Mouse (Mus musculus): ENCODE results near the gene Cd36. TPM values are rescaled to one million over a fixed set of nuclear protein-coding genes. Genes with fewer than 3 reads are reported as not detected.

Gene Cd36
- polyA plus RNA-seq, 1 experiment from 2014 or later: 5.2 TPM

DNA sequence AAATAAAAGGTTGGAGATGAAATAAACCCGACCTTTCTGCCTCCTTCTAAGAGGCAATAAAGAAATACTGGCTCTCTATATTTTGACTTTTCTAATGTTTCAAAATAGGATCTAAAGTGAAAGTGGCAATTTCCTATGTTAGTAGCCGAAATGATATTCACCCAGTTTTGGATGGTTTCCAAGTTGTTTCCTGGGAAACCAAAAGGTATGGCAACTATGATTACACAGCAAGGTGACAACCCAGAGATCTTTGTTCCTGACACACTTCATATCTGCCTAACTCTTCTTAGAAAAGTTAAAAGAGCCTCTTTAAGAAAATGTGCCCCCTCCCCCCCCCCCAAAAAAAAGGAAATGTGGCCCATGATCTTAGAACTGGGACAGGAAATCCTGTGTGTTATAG, 58.1 kb downstream of the Cd36 start:
- Histone ChIP-seq H3K27ac (no peak overlapping the region), H3K4me3 (no peak overlapping the region), H3K9ac (no peak overlapping the region), H3K9me3 (no peaks in the 10 kb centered on the region), H3K4me1 (replicated peaks) (no peaks in the 10 kb centered on the region), H3K36me3 (no peaks in the 10 kb centered on the region), H3K27me3 (no peaks in the 10 kb centered on the region), H3K4me2 (no peak overlapping the region)
- ATAC-seq (ENCODE audit: low FRiP score): no peak
- 66% methylated on average over 2 of the region's 2 CpGs for whole genome bisulfite sequencing

DNA sequence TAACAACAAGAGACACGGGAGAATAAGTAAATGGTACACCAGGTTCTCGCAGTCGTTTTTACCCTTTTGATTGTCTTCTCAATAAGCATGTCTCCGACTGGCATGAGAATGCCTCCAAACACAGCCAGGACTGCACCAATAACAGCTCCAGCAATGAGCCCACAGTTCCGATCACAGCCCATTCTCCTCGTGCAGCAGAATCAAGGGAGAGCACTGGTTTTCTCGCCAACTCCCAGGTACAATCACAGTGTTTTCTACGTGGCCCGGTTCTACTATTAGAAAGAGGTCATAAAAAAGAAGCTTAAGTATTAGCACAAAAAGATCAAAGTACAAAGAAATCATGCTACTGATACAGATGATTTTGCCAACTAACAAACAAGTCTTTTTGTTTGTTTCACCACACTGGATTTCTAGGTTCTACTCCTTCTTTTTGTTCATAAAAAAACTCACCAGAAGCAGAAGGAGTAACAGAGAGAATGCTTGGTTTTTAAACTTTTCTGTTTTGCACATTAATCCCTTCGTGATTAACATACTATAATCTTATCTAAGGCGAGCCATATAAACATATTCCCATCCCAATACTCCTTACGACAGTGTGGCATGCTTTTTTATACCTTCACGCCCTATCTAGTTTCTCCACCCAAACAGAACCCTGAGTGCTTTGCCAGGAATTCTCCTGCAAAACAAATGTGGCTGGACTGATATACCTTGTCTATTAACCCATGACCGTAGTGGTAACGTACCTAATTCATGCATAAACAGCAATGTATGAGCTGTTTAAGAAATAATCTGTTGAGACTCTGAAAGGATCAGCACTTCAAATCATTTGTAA, 59.7 kb downstream of the Cd36 start:
- Histone ChIP-seq H3K4me1 (replicated peaks) (no peaks in the 10 kb centered on the region), H3K9me3 (no peaks in the 10 kb centered on the region), H3K27me3 (no peaks in the 10 kb centered on the region), H3K27ac (no peak overlapping the region), H3K36me3 (no peaks in the 10 kb centered on the region), H3K4me3 (no peak overlapping the region), H3K9ac (no peak overlapping the region), H3K4me2 (no peak overlapping the region)
- WGBS: 75% methylated on average over 15 of the region's 15 CpGs
- no peak for ATAC-seq (ENCODE audit: low FRiP score)

DNA sequence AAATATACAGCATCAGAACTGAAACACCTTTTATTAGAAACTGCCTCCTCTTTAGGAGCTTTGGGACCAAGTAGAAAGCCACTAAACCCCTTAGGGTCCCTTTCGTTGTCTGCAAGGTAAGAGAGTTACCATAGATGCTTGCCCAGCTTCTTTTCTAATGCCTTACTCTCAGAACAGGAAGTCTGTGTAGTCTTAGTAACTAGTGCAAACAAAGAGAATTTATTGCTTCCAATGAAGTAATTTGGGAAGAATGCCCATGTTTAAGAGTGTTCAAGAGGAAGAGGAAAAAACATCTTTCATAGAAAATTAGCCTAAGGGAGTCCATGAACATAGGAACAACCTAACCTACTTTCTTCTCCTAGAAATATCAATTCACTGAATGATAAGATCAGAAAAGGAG, 67.2 kb downstream of the Cd36 start:
- no peak overlapping the region for H3K4me2 ChIP-seq
- H3K36me3 ChIP-seq: no peaks in the 10 kb centered on the region
- no peak for ATAC-seq (ENCODE audit: low FRiP score)
- H3K4me1 ChIP-seq (replicated peaks): no peaks in the 10 kb centered on the region
- no peaks in the 10 kb centered on the region for H3K27me3 ChIP-seq
- H3K9ac ChIP-seq: no peak overlapping the region
- no peak overlapping the region for H3K4me3 ChIP-seq
- 86% methylated on average over 1 of the region's 1 CpGs for WGBS
- no peak overlapping the region for H3K27ac ChIP-seq
- no peaks in the 10 kb centered on the region for H3K9me3 ChIP-seq

DNA sequence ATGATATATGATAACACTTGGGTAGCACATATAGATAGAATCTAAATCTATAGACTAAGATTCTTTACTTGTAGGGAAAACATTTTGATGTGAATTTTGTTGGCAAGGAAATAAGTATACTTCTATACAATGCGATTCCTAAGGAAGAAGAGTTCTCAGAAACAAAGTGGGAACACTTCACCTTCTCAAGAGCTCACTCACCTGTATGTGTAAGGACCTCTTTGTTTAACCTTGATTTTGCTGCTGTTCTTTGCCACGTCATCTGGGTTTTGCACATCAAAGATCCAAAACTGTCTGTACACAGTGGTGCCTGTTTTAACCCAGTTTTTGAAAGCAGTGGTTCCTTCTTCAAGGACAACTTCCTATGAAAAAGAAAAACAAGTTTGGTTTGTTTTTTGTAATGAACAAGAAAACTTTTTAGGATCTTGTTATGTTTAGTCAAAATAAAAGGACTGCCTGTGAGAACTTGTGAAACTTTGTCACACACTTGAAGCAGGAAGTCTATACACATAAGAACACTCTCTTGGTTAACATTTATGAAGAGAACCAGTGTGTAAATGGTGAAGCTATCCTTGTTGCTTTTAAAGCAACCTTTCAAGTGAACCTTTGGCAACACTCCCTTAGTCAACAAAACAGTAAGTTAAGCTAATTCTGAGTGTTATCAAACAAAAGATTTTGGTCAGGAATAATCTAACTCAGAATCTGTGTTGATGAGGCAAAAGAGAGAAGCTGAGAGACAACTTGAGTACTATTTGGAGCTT, 68.2 kb downstream of the Cd36 start:
- Histone ChIP-seq H3K4me3 (no peak overlapping the region), H3K4me2 (no peak overlapping the region), H3K36me3 (no peaks in the 10 kb centered on the region), H3K4me1 (replicated peaks) (no peaks in the 10 kb centered on the region), H3K9me3 (no peaks in the 10 kb centered on the region), H3K9ac (no peak overlapping the region), H3K27ac (no peak overlapping the region), H3K27me3 (no peaks in the 10 kb centered on the region)
- ATAC-seq (ENCODE audit: low FRiP score): no peak
- WGBS: 84% methylated on average over 2 of the region's 2 CpGs

DNA sequence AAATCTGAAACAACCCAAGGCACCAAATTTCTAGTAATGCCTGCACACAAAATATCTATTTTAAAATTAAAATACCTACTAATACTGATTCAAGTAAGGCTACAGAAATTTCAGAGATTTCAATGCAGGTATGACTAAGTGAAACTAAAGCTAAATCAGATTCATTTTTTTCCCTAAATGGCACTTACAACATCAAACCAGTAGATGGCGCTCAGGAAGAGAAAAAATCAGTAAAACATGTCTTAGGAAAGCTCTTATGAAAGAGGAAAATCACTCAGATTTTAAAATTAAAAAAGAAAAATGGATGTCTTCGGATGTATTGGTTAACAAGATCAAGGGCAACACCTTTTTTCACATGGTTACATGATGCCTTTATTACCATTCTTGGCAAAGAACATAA, 72.4 kb downstream of the Cd36 start:
- Histone ChIP-seq H3K27me3 (no peaks in the 10 kb centered on the region), H3K27ac (no peak overlapping the region), H3K4me1 (replicated peaks) (no peaks in the 10 kb centered on the region), H3K9ac (no peak overlapping the region), H3K36me3 (no peaks in the 10 kb centered on the region), H3K4me2 (no peak overlapping the region), H3K9me3 (no peaks in the 10 kb centered on the region), H3K4me3 (no peak overlapping the region)
- 3% methylated on average over 2 of the region's 2 CpGs for WGBS
- no peak for ATAC-seq (ENCODE audit: low FRiP score)

DNA sequence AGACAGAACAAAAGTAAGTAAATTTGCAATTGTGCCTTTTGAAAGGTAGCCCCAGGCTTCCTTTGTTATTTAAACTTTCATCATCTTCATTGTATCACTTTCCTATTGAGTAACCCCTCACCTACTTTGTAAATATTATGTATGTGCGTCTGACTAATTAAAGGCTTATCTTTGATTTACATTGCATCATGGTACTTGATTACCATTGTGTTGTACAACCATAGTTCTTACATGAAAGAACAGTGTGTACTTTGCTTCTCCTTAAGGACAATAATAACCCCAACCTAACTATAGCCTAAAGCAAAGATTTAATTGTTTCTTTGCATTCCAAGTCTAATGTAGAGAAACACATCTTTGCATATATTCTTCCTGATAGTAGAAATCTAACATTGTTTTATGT, 78.3 kb downstream of the Cd36 start:
- H3K4me3 ChIP-seq: no peak overlapping the region
- H3K36me3 ChIP-seq: no peaks in the 10 kb centered on the region
- no peak overlapping the region for H3K27ac ChIP-seq
- H3K9me3 ChIP-seq: no peaks in the 10 kb centered on the region
- H3K4me2 ChIP-seq: no peak overlapping the region
- no peaks in the 10 kb centered on the region for H3K4me1 ChIP-seq (replicated peaks)
- no peaks in the 10 kb centered on the region for H3K27me3 ChIP-seq
- no peak overlapping the region for H3K9ac ChIP-seq
- 83% methylated on average over 1 of the region's 1 CpGs for WGBS
- ATAC-seq (ENCODE audit: low FRiP score): no peak

DNA sequence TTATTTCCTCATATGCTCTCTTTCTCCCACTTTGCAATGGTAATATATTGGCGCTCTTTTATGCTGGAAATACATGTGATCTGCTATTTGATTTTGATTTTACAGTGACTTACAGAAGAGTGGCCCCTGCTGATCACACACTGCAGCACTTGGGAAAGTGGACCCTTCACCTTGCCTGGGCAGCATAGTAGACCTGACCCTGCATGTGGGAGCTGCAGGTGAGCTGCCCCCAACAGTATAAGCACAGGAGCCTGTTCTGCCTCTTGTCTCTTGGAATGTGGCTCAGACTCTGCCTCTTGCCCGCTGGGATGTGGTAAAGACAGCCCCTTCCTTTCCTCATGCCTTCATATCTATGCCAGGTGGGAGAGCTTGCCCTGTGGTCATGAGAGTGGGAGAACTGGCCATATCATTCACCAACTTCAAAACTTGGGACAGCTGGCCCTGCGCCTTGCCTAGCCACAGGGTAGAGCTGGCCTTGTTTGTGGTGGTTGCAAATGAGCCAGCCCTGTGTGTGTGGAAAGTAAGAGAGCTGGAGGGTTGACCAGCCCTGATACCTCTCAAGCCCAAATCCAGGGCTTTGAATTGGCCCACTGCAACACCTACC, 81.7 kb downstream of the Cd36 start:
- Histone ChIP-seq H3K9ac (no peak overlapping the region), H3K4me2 (no peak overlapping the region), H3K27ac (no peak overlapping the region), H3K4me1 (replicated peaks) (no peaks in the 10 kb centered on the region), H3K36me3 (no peaks in the 10 kb centered on the region), H3K9me3 (no peaks in the 10 kb centered on the region), H3K27me3 (no peaks in the 10 kb centered on the region), H3K4me3 (no peak overlapping the region)
- WGBS: 90% methylated on average over 3 of the region's 3 CpGs
- ATAC-seq (ENCODE audit: low FRiP score): no peak

DNA sequence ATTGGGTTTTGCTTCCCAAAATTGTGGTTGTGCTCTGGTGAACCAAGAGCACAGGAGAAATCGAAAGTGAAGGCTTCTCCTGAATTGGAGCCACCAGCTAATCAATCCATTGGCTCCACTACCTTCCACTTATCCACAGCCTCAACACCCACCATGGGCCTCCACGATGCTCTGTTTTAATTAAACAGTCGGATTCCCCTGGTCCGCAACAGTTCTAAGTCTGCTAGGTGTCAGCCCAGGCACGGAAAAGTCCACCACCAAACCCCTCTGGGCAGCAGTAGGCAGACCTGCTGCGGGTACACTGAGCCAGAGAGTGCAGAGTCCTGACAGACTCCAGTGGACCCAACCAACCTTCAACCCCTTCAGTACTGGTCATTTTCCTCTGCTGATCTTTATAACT, 112.0 kb downstream of the Cd36 start:
- Histone ChIP-seq H3K4me2 (no peak overlapping the region), H3K9me3 (no peaks in the 10 kb centered on the region), H3K36me3 (no peaks in the 10 kb centered on the region), H3K27me3 (no peaks in the 10 kb centered on the region), H3K27ac (no peak overlapping the region), H3K4me3 (no peak overlapping the region), H3K9ac (no peak overlapping the region), H3K4me1 (replicated peaks) (no peaks in the 10 kb centered on the region)
- WGBS: 92% methylated on average over 6 of the region's 6 CpGs
- no peak for ATAC-seq (ENCODE audit: low FRiP score)

DNA sequence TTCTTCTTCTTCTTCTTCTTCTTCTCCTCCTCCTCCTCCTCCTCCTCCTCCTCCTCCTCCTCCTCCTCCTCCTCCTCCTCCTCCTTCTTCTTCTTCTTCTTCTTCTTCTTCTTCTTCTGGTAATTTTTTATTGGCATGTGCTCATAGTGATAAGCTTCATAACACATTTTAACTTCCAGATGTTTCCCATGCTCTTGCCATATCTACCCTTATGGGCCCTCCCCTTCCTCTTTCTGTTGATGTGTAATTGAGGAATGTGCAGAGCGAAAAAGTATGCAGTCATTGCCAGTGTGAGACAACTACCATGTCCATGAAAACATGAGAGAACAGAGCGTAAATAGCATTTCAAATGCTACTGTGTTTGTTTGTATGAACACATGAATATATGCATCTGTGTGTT, 118.3 kb downstream of the Cd36 start:
- WGBS: 96% methylated on average over 2 of the region's 2 CpGs
- ATAC-seq (ENCODE audit: low FRiP score): no peak
- H3K27ac ChIP-seq: no peak overlapping the region
- H3K4me2 ChIP-seq: no peak overlapping the region
- no peak overlapping the region for H3K4me3 ChIP-seq
- no peaks in the 10 kb centered on the region for H3K9me3 ChIP-seq
- no peaks in the 10 kb centered on the region for H3K27me3 ChIP-seq
- no peaks in the 10 kb centered on the region for H3K36me3 ChIP-seq
- H3K9ac ChIP-seq: no peak overlapping the region
- no peaks in the 10 kb centered on the region for H3K4me1 ChIP-seq (replicated peaks)

DNA sequence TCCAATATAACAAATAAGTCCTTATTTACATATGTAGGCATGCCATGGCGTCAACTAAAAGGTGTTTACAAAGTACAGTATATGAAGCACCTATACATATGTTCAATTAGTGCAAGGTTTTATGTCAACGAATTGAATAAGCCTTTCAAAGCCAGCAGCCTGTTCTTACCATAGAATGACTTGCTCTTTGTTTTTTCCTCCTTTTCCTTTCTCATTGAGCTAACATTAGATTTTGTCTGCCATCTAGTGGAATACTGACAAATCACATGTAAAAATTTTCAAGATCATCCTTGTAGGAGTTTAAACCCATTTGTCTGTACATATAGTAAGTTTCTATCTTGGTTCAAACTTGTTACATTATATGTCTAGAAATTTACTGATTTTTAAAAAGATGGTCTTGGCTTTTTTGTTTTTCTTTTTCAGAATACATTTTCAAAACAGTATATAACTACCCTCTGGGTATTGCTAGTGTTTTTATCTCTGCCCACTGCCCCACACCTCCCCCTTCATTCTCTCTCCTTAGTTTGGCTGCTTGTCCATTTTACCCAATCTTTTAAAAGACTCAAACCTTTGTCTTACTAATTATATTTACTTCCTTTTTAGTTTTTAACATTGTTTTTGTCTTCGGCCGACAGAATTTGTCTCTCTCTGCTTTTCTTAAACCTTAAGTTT, 122.5 kb downstream of the Cd36 start:
- Histone ChIP-seq H3K4me1 (replicated peaks) (no peaks in the 10 kb centered on the region), H3K9ac (no peak overlapping the region), H3K27me3 (no peaks in the 10 kb centered on the region), H3K4me3 (no peak overlapping the region), H3K4me2 (no peak overlapping the region), H3K27ac (no peak overlapping the region), H3K9me3 (no peaks in the 10 kb centered on the region), H3K36me3 (no peaks in the 10 kb centered on the region)
- 64% methylated on average over 4 of the region's 4 CpGs for WGBS
- peak; percentile 72 for ATAC-seq (ENCODE audit: low FRiP score)

DNA sequence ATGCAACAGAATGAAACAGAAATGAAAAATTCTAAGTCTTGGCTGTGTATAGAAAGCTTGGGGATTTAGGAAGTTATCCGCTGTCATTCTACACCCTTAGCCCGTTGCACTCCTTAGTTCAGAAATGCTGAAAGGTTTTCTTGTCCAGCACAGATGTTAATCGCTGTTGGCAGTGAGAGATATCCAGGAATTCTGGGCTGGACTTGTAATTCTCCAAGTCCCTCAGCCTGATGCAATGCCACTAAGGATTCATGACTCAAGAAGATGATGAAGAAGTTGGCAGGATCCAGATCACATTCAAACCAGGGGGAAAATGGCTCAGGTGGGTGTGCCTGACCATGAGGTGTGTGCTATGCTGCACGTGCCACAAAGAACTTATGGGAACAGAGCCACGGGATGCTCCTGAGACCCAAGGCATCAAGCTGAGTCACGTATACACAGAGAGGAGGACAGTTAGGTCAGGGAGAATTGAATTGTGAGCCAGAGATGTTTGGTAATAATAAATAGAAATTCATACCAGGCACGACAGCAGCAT, 135.1 kb downstream of the Cd36 start:
- Histone ChIP-seq H3K9ac (no peak overlapping the region), H3K9me3 (no peaks in the 10 kb centered on the region), H3K27ac (no peak overlapping the region), H3K4me1 (replicated peaks) (no peaks in the 10 kb centered on the region), H3K4me2 (no peak overlapping the region), H3K36me3 (no peaks in the 10 kb centered on the region), H3K27me3 (no peaks in the 10 kb centered on the region), H3K4me3 (no peak overlapping the region)
- WGBS: 91% methylated on average over 7 of the region's 7 CpGs
- ATAC-seq (ENCODE audit: low FRiP score): no peak

DNA sequence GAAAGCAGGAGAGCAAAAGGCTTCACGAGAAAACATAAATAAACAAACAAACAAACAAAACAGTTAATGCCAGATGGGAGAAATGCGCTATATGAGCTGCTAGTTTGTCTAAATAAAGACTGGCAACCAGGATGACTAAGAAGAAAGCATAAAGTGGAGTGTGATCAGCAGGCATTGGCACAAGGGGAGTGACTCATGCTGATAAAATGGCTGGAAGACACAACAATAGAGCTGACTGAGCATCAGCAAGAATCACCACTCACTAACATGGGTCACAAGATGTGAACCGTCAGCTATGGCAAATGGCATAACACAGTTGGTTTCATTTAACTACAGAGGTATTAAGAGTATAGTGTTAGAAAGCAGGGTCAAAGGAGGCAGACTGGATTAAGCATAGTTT, 140.3 kb downstream of the Cd36 start:
- 78% methylated on average over 3 of the region's 3 CpGs for WGBS
- ATAC-seq (ENCODE audit: low FRiP score): no peak

More for the DNA sequence above, 140.3 kb downstream of the Cd36 start:
- no peaks in the 10 kb centered on the region for H3K36me3 ChIP-seq
- H3K27ac ChIP-seq: no peak overlapping the region
- no peaks in the 10 kb centered on the region for H3K9me3 ChIP-seq
- no peak overlapping the region for H3K4me3 ChIP-seq
- no peaks in the 10 kb centered on the region for H3K27me3 ChIP-seq
- H3K9ac ChIP-seq: no peak overlapping the region
- H3K4me2 ChIP-seq: no peak overlapping the region
- H3K4me1 ChIP-seq (replicated peaks): no peaks in the 10 kb centered on the region

All from hindbrain, embryonic 13.5 days (tissue).